Mouse (Mus musculus) bone marrow macrophage, adult 2 months (primary cell): Measurements from ENCODE around the gene Rpl38.

ENCODE experiments used
- CTCF ChIP-seq: IDR thresholded peaks from 2 replicates; pipeline ENCODE4 v1.5.1; 2012; ENCODE audit warnings: low read depth, mild to moderate bottlenecking, low read length, moderate library complexity
- POLR2A ChIP-seq: IDR thresholded peaks from 2 replicates; pipeline ENCODE4 v1.6.1; 2012; ENCODE audit warnings: mild to moderate bottlenecking, low read depth, low read length, borderline replicate concordance

- no peak for TF ChIP-seq CTCF
- TF ChIP-seq POLR2A = no peak
Measured at GRCm38 (mm10) chr11:114702996-114703361, 34.7 kb downstream of the Rpl38 start.
